Mouse (Mus musculus) embryonic facial prominence, embryonic 10.5 days (tissue): ENCODE results near the gene Il2rg. TPM values are rescaled to one million over a fixed set of nuclear protein-coding genes. Genes with fewer than 3 reads are reported as not detected.

Experiments used
- DNase-seq: peaks from one replicate; pipeline ENCODE4 v3.0.0-alpha.2; 2017; ENCODE audit warnings: low spot score
- H3K27ac ChIP-seq: fragments of 300-500 bp; sonication (generic); replicated peaks from 2 replicates; pipeline ENCODE4 v1.5.1; 2016; ENCODE audit warnings: mild to moderate bottlenecking
- H3K27me3 ChIP-seq: fragments of 300-500 bp; sonication (generic); replicated peaks from 2 replicates; pipeline ENCODE4 v1.6.1; 2016; ENCODE audit warnings: low read depth, mild to moderate bottlenecking; ENCODE audit not compliant: poor library complexity, severe bottlenecking
- H3K36me3 ChIP-seq: fragments of 300-500 bp; sonication (generic); replicated peaks from 2 replicates; pipeline ENCODE4 v1.6.1; 2016; ENCODE audit warnings: mild to moderate bottlenecking, moderate library complexity
- H3K4me1 ChIP-seq: fragments of 300-500 bp; sonication (generic); 2 replicates; pipeline ENCODE4 v1.6.1; 2016
- H3K4me3 ChIP-seq: fragments of 300-500 bp; sonication (generic); 2 replicates; pipeline ENCODE4 v1.5.1; 2016; ENCODE audit warnings: mild to moderate bottlenecking, moderate library complexity
- H3K9me3 ChIP-seq: fragments of 300-500 bp; sonication (generic); 2 replicates; pipeline ENCODE4 v1.6.1; 2016; ENCODE audit warnings: mild to moderate bottlenecking
- WGBS: fragments of 180-500 bp; shearing (Covaris S2); methylation state at CpG from one replicate; pipeline ENCODE4 v1.1.7; 2016; 5-methylcytosine and 5-hydroxymethylcytosine counted together
- polyA plus RNA-seq: library from polyadenylated mRNA; unstranded; fragments of >200 nt; fragmentation: Nextera tagmentation; extraction: Ambion mirVana; gene quantifications from 2 replicates; pipeline ENCODE4 v1.2.1, GENCODE M21; 2016

Gene Il2rg
- polyA plus RNA-seq, 1 experiment from 2014 or later = 3.2 TPM

GRCm38 (mm10) chrX:101253952-101254729 is 13.9 kb downstream of the Il2rg start, which contains the start of gene Foxo4:
Gene Foxo4 (plus strand): TSS chrX:101254528.
- 22% methylated on average over 47 of the region's 47 CpGs for WGBS

GRCm38 (mm10) chrX:101245011-101245410 is 23.0 kb downstream of the Il2rg start:
- WGBS = 32% methylated on average over 1 of the region's 1 CpGs
- H3K27me3 ChIP-seq = peaks cover 42% of the 10 kb centered on the region
- H3K4me3 ChIP-seq = no peak overlapping the region
- no peaks in the 10 kb centered on the region for H3K4me1 ChIP-seq
- H3K36me3 ChIP-seq = no peaks in the 10 kb centered on the region
- DNase-seq = no peak
- no peak overlapping the region for H3K27ac ChIP-seq
- no peaks in the 10 kb centered on the region for H3K9me3 ChIP-seq

More at GRCm38 (mm10) chrX:101253952-101254729, 13.9 kb downstream of the Il2rg start, which contains the start of gene Foxo4:
- peaks cover 35% of the 10 kb centered on the region for H3K27me3 ChIP-seq
- peak; percentile 89 for DNase-seq
- H3K4me1 ChIP-seq = peaks cover 20% of the 10 kb centered on the region
- H3K27ac ChIP-seq = peak within 1 kb of the TSS; percentile 85
- no peaks in the 10 kb centered on the region for H3K9me3 ChIP-seq
- H3K4me3 ChIP-seq = peak within 1 kb of the TSS; percentile 66
- peaks cover 15% of the 10 kb centered on the region for H3K36me3 ChIP-seq

GRCm38 (mm10) chrX:101222796-101223162 is 45.3 kb downstream of the Il2rg start:
- H3K9me3 ChIP-seq = no peaks in the 10 kb centered on the region
- 32% methylated on average over 7 of the region's 7 CpGs for WGBS

GRCm38 (mm10) chrX:101221834-101222795 is 45.9 kb downstream of the Il2rg start, which contains the start of gene Snx12:
Gene Snx12 (minus strand): TSS chrX:101222563.
- Histone ChIP-seq H3K4me1 (0 out of 2 replicates have a peak, but pooled peaks cover 5% of the 10 kb centered on the region), H3K4me3 (peak within 1 kb of the TSS; percentile 67), H3K36me3 (peaks cover 8% of the 10 kb centered on the region), H3K27me3 (peaks cover 76% of the 10 kb centered on the region), H3K27ac (peak within 1 kb of the TSS; percentile 86), H3K9me3 (no peaks in the 10 kb centered on the region)
- peak; percentile 90 for DNase-seq
- whole genome bisulfite sequencing = 18% methylated on average over 55 of the region's 55 CpGs

More at GRCm38 (mm10) chrX:101222796-101223162, 45.3 kb downstream of the Il2rg start:
- Histone ChIP-seq H3K4me1 (0 out of 2 replicates have a peak, but pooled peaks cover 5% of the 10 kb centered on the region), H3K27me3 (peaks cover 75% of the 10 kb centered on the region), H3K27ac (peak overlapping the region; percentile 48), H3K36me3 (peaks cover 8% of the 10 kb centered on the region), H3K4me3 (peak overlapping the region; percentile 67)
- DNase-seq = no peak

Other genes starting within 250 kb of the Il2rg start
- not detected in 2 replicates for gene Tex11, start 208.6 kb downstream of the Il2rg start, polyA plus RNA-seq
- 0.92 and 1.2 TPM in 2 replicates for gene Slc7a3, start 182.2 kb downstream of the Il2rg start, polyA plus RNA-seq
- 61.2 and 61.6 TPM in 2 replicates for gene Snx12, start 45.7 kb downstream of the Il2rg start, polyA plus RNA-seq
- 2.3 and 2.9 TPM in 2 replicates for gene Foxo4, start 13.7 kb downstream of the Il2rg start, polyA plus RNA-seq
- not detected in 2 replicates for gene Gm614, start 4.3 kb downstream of the Il2rg start, polyA plus RNA-seq
- gene Gm20489, start 768 bp upstream of the Il2rg start, polyA plus RNA-seq = not detected in 2 replicates
- 37.7 and 39.0 TPM in 2 replicates for gene Med12, start 5.8 kb upstream of the Il2rg start, polyA plus RNA-seq
- 4.9 and 8.3 TPM in 2 replicates for gene Nlgn3, start 30.9 kb upstream of the Il2rg start, polyA plus RNA-seq
- not detected in 2 replicates for gene Gjb1, start 108.1 kb upstream of the Il2rg start, polyA plus RNA-seq
- gene Zmym3, start 152.6 kb upstream of the Il2rg start, polyA plus RNA-seq = 20.9 and 27.5 TPM in 2 replicates
- gene Nono, start 161.1 kb upstream of the Il2rg start, polyA plus RNA-seq = 646 and 656 TPM in 2 replicates
- gene Itgb1bp2, start 180.8 kb upstream of the Il2rg start, polyA plus RNA-seq = 2.3 and 3.2 TPM in 2 replicates